Mouse (Mus musculus): ENCODE results near the gene Zfp235. TPM values are rescaled to one million over a fixed set of nuclear protein-coding genes. Genes with fewer than 3 reads are reported as not detected.
A peak's percentile ranks its signal among the peaks of the same experiment; 100 is the strongest.

Gene Zfp235
- 14.7 and 18.9 TPM in 2 replicates for polyA plus RNA-seq (2015; fragmentation: Nextera tagmentation; extraction: Ambion mirVana)

DNA sequence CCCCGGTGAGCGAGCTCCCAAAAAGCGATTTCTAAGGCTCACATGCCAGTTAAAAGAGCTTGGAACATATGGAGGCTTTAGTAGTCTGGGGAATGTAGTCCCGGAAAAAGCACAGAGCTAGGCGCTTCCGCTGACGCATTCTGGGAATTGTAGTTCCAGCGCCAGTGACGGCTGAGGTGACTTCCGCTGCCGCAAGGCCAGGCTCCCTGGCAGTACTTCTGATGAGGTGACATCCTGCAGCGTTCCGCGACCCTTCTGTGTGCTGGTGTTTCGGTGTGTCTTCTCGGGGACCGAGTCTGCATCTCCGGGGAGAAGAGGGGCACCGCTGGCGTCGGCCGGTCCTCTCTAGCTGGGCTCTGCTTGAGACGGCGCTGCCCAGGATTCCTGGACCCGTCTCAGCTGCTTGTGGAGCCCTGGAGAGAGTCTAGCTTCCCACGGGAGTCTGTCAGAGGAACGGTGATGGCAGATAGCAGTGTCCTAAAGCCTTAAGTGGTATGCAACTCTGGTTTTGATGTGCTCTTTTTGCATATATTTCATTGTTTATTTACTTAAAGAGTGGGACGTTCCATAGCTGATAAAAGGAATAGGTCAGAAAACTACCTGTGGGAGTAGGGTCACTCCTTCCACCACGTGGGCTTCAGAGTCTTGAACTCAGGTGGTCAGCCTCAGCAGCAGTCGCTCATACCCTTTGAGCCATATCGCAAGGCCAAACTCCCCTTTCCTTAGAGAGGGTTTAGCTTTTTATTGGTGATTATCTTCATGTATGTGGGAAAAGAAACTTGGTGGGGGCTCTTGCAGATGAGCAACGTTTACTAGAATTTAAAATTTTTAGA, at the start of gene Zfp235:
Gene Zfp235, plus strand, starts transcription at position 174 of the 833 bp plus-strand sequence.
- peak within 1 kb of the TSS; percentile 77 for H3K9ac ChIP-seq (ENCODE audit: low read length)
- ATAC-seq (ENCODE audit: insufficient read depth, low FRiP score) = peak; percentile 93
- peak within 1 kb of the TSS; percentile 60 for H3K4me3 ChIP-seq (replicated peaks; ENCODE audit: low read length)
- WGBS = 2% methylated on average over 32 of the region's 32 CpGs
- H3K9me3 ChIP-seq (replicated peaks; ENCODE audit: control insufficient read depth, low read length) = no peaks in the 10 kb centered on the region
- H3K27ac ChIP-seq (ENCODE audit: low read length) = no peak within 1 kb of the TSS
- peak within 1 kb of the TSS; percentile 98 for H3K4me2 ChIP-seq (ENCODE audit: low read depth, low read length)
- peaks cover 10% of the 10 kb centered on the region for H3K4me1 ChIP-seq (ENCODE audit: control insufficient read depth, insufficient read depth, low read length)
- H3K36me3 ChIP-seq (ENCODE audit: control insufficient read depth, insufficient read depth, low read length) = peaks cover 12% of the 10 kb centered on the region; the same call in 1 of the 2 replicates
- H3K27me3 ChIP-seq (ENCODE audit: control insufficient read depth, insufficient read depth, low read length) = no peaks in the 10 kb centered on the region

DNA sequence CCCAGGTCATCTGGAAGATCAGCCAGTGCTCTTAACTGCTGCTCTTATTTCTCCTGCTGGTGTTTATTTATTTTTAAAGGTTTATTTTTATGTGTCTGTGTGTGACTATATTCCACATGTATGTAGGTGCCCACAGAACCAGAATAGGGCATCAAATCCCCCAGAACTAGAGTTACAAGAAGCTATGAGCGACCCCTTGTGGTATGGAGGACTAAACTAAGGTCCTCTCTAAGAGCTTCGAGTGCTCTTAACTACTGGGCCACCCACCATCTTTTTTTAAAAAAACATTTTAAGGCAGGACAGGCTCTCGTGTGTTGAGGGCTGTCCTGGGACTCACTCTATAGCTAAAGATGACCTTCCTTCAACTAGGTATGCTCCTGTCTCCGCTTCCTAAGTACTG, 47.1 kb upstream of the Zfp235 start:
- no peak overlapping the region for H3K27ac ChIP-seq (ENCODE audit: low read length)
- peaks cover 12% of the 10 kb centered on the region for H3K36me3 ChIP-seq (ENCODE audit: control insufficient read depth, insufficient read depth, low read length)
- H3K4me2 ChIP-seq (ENCODE audit: low read depth, low read length) = no peak overlapping the region
- H3K9me3 ChIP-seq (replicated peaks; ENCODE audit: control insufficient read depth, low read length) = no peaks in the 10 kb centered on the region
- no peaks in the 10 kb centered on the region for H3K27me3 ChIP-seq (ENCODE audit: control insufficient read depth, insufficient read depth, low read length)
- ATAC-seq (ENCODE audit: insufficient read depth, low FRiP score) = no peak
- no peak overlapping the region for H3K9ac ChIP-seq (ENCODE audit: low read length)
- peaks cover 12% of the 10 kb centered on the region for H3K4me1 ChIP-seq (ENCODE audit: control insufficient read depth, insufficient read depth, low read length)
- H3K4me3 ChIP-seq (replicated peaks; ENCODE audit: low read length) = no peak overlapping the region
- WGBS = 96% methylated on average over 4 of the region's 4 CpGs

DNA sequence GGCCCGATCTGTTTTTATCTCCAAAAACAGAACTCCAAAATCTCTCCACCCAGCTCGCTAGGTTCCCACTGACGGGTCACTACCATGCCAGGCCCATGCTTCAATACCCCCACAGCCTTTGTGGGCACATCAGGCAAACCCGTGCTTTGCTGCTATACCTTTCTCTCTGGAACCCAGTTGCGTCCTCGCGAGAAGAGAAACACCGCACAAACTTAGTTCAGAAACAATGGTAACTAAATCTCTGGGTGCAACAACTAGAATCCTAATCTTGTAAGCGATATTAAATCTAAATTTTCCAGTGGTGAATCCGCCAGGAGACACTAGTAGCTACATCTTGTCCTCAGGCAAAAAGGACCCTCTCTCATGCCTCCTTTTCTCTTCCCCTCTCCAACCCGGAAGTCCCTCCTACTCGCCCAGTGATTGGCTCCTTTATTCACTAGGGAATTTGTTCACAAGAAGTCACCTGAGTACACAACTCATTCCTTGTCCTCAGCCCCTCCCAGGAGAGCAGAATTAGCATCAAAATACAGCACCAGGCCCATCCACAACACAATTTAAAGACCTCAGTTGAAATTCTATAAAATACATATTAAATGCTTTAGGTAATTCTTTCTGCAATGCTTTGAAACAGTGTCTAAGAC, 46.4 kb upstream of the Zfp235 start:
- Histone ChIP-seq H3K27ac (ENCODE audit: low read length) (no peak overlapping the region), H3K4me2 (ENCODE audit: low read depth, low read length) (no peak overlapping the region), H3K9ac (ENCODE audit: low read length) (no peak overlapping the region), H3K36me3 (ENCODE audit: control insufficient read depth, insufficient read depth, low read length) (peaks cover 12% of the 10 kb centered on the region), H3K9me3 (replicated peaks; ENCODE audit: control insufficient read depth, low read length) (no peaks in the 10 kb centered on the region), H3K4me3 (replicated peaks; ENCODE audit: low read length) (no peak overlapping the region), H3K27me3 (ENCODE audit: control insufficient read depth, insufficient read depth, low read length) (no peaks in the 10 kb centered on the region), H3K4me1 (ENCODE audit: control insufficient read depth, insufficient read depth, low read length) (peaks cover 10% of the 10 kb centered on the region)
- WGBS = 93% methylated on average over 12 of the region's 12 CpGs
- no peak for ATAC-seq (ENCODE audit: insufficient read depth, low FRiP score)

DNA sequence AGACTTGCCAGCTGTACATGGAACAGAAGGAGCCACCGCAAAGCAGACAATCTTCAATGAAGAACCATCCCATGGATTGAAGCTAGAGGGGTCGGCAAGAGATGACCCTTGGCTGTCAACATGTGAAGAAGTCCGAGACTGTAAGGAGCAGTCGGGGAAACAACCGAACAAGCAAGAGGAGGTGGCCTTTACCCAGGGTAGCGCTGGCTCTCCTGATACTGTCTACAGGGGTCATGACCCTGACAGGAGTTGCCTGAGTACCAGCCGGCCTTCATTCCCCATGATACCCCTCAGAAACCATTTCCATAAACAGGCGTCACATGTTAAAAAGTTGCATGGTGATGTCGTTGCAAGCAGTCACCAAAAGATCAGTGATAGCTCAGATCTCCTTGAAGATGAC, 29.6 kb upstream of the Zfp235 start:
- H3K4me3 ChIP-seq (replicated peaks; ENCODE audit: low read length) = no peak overlapping the region
- WGBS = 95% methylated on average over 9 of the region's 9 CpGs
- no peak overlapping the region for H3K27ac ChIP-seq (ENCODE audit: low read length)
- no peak for ATAC-seq (ENCODE audit: insufficient read depth, low FRiP score)
- no peaks in the 10 kb centered on the region for H3K4me1 ChIP-seq (ENCODE audit: control insufficient read depth, insufficient read depth, low read length)
- H3K4me2 ChIP-seq (ENCODE audit: low read depth, low read length) = no peak overlapping the region
- H3K36me3 ChIP-seq (ENCODE audit: control insufficient read depth, insufficient read depth, low read length) = peaks cover 99% of the 10 kb centered on the region
- H3K9me3 ChIP-seq (replicated peaks; ENCODE audit: control insufficient read depth, low read length) = peaks cover 88% of the 10 kb centered on the region
- no peaks in the 10 kb centered on the region for H3K27me3 ChIP-seq (ENCODE audit: control insufficient read depth, insufficient read depth, low read length)
- no peak overlapping the region for H3K9ac ChIP-seq (ENCODE audit: low read length)

DNA sequence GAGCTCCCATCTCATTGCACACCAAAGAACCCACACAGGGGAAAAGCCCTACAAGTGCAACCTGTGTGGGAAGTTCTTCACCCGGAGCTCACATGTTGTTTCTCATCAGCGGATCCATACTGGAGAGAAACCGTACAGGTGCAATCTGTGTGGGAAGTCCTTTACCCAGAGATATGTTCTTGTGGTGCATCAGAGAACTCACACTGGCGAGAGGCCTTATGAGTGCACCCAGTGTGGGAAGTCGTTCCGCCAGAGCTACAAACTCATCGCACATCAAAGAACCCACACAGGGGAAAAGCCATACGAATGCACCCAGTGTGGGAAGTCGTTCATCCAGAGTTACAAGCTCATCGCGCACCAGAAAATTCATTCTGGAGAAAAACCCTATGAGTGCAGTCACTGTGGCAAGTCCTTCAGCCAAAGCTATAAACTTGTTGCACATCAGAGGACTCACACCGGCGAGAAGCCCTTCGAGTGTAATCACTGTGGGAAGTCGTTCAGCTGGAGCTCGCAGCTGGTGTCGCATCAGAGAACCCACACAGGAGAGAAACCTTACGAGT, 28.7 kb upstream of the Zfp235 start:
- Histone ChIP-seq H3K36me3 (ENCODE audit: control insufficient read depth, insufficient read depth, low read length) (peaks cover 91% of the 10 kb centered on the region), H3K9me3 (replicated peaks; ENCODE audit: control insufficient read depth, low read length) (peaks cover 88% of the 10 kb centered on the region), H3K9ac (ENCODE audit: low read length) (no peak overlapping the region), H3K27me3 (ENCODE audit: control insufficient read depth, insufficient read depth, low read length) (no peaks in the 10 kb centered on the region), H3K4me1 (ENCODE audit: control insufficient read depth, insufficient read depth, low read length) (no peaks in the 10 kb centered on the region), H3K4me3 (replicated peaks; ENCODE audit: low read length) (no peak overlapping the region), H3K4me2 (ENCODE audit: low read depth, low read length) (no peak overlapping the region), H3K27ac (ENCODE audit: low read length) (no peak overlapping the region)
- 93% methylated on average over 18 of the region's 18 CpGs for WGBS
- no peak for ATAC-seq (ENCODE audit: insufficient read depth, low FRiP score)

DNA sequence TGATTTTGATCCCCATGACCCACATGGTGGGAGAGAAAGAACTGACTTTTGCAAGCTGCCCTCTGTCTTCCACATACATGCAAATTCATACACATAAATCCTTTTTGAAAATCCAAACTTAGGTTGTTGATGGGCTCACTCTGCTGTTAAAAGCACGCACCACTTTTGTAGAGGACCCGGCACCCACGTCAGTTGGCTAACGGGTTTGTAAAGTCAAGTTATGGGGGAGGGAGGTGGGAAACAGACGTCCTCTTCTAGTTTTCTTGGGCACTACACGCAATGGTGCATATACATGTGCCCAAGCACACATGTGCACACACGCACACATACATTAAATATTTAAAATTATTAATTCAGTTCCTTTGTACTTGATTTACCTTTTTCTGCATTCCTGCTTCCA, 23.1 kb upstream of the Zfp235 start:
- no peak for ATAC-seq (ENCODE audit: insufficient read depth, low FRiP score)
- peaks cover 34% of the 10 kb centered on the region for H3K9me3 ChIP-seq (replicated peaks; ENCODE audit: control insufficient read depth, low read length)
- H3K9ac ChIP-seq (ENCODE audit: low read length) = no peak overlapping the region
- no peaks in the 10 kb centered on the region for H3K27me3 ChIP-seq (ENCODE audit: control insufficient read depth, insufficient read depth, low read length)
- H3K4me3 ChIP-seq (replicated peaks; ENCODE audit: low read length) = no peak overlapping the region
- WGBS = 94% methylated on average over 7 of the region's 7 CpGs
- H3K4me2 ChIP-seq (ENCODE audit: low read depth, low read length) = no peak overlapping the region
- H3K27ac ChIP-seq (ENCODE audit: low read length) = no peak overlapping the region
- peaks cover 35% of the 10 kb centered on the region for H3K36me3 ChIP-seq (ENCODE audit: control insufficient read depth, insufficient read depth, low read length)
- peaks cover 4% of the 10 kb centered on the region; the same call in 1 of the 2 replicates for H3K4me1 ChIP-seq (ENCODE audit: control insufficient read depth, insufficient read depth, low read length)

DNA sequence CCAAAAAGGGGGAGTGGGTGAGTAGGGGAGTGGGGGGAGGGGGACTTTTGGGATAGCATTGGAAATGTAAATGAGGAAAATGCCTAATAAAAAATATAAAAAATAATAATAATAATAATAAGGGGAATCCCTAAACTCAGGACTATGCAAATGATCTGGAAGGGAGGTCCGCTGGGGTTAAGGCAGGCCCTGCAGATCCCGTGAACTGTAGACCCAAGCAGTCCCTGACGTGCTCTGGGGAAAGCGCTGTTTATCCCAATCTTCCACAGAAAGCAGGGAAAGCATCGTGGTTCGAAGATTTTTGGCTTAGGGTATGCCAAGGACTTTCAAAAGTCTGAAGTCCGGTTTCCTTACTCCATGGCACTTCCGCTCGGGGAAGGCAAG, 22.2 kb upstream of the Zfp235 start:
- Histone ChIP-seq H3K27me3 (ENCODE audit: control insufficient read depth, insufficient read depth, low read length) (no peaks in the 10 kb centered on the region), H3K27ac (ENCODE audit: low read length) (peak overlapping the region; percentile 89), H3K9me3 (replicated peaks; ENCODE audit: control insufficient read depth, low read length) (peaks cover 25% of the 10 kb centered on the region), H3K4me1 (ENCODE audit: control insufficient read depth, insufficient read depth, low read length) (peaks cover 4% of the 10 kb centered on the region; the same call in 1 of the 2 replicates), H3K4me3 (replicated peaks; ENCODE audit: low read length) (peak overlapping the region; percentile 70), H3K9ac (ENCODE audit: low read length) (peak overlapping the region; percentile 86), H3K36me3 (ENCODE audit: control insufficient read depth, insufficient read depth, low read length) (peaks cover 26% of the 10 kb centered on the region), H3K4me2 (ENCODE audit: low read depth, low read length) (peak overlapping the region; percentile 80)
- 6% methylated on average over 9 of the region's 9 CpGs for WGBS
- ATAC-seq (ENCODE audit: insufficient read depth, low FRiP score) = peak; percentile 31; the same call in 1 of the 2 replicates

DNA sequence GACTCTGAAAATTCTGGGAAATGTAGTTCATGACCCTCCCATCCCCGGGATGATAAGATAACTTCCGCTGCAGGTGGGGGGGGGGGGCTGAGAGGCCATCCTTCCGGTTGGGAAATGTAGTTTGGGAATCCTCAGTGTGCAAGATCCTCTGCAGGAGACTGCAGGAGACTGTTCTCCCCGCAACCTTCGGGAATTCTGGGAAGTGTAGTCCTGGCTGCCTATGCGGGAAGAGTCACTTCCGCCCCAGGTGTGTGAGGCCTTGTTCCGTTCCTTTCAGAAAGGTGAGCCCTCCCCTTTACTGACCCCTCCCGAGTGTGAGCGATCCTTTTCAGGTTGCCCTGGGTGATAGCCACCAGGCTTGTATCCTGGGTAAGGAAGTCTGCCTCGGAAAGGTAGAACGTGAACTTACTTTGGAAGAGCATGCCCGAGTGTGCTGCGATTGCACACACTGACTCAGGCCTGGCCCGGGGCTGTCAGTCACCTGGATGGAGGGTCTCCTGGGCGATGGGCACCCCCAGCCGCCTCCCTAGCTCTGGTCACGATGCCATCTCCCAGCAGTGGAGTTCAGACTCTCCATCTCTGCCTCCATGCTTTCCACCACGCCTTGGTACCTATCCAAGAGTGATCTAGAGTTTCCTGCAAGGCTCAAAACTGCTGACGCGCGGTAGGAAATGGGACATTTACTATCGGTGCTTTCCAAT, 21.7 kb upstream of the Zfp235 start, which contains the start of gene Zfp112:
Gene Zfp112, plus strand, starts transcription at position 159 of the 701 bp plus-strand sequence.
- peaks cover 4% of the 10 kb centered on the region; the same call in 1 of the 2 replicates for H3K4me1 ChIP-seq (ENCODE audit: control insufficient read depth, insufficient read depth, low read length)
- H3K4me2 ChIP-seq (ENCODE audit: low read depth, low read length) = peak within 1 kb of the TSS; percentile 80
- WGBS = 1% methylated on average over 23 of the region's 23 CpGs
- peak within 1 kb of the TSS; percentile 89 for H3K27ac ChIP-seq (ENCODE audit: low read length)
- peak within 1 kb of the TSS; percentile 86 for H3K9ac ChIP-seq (ENCODE audit: low read length)
- peak; percentile 96 for ATAC-seq (ENCODE audit: insufficient read depth, low FRiP score)
- peaks cover 19% of the 10 kb centered on the region for H3K9me3 ChIP-seq (replicated peaks; ENCODE audit: control insufficient read depth, low read length)
- H3K4me3 ChIP-seq (replicated peaks; ENCODE audit: low read length) = peak within 1 kb of the TSS; percentile 70
- no peaks in the 10 kb centered on the region for H3K27me3 ChIP-seq (ENCODE audit: control insufficient read depth, insufficient read depth, low read length)
- peaks cover 20% of the 10 kb centered on the region for H3K36me3 ChIP-seq (ENCODE audit: control insufficient read depth, insufficient read depth, low read length)

Measured in stomach, embryonic 16.5 days (tissue).